Mouse (Mus musculus) limb, embryonic 14.5 days (tissue): ENCODE measurements around the gene Gse1. TPM values are rescaled to one million over a fixed set of nuclear protein-coding genes. Genes with fewer than 3 reads are reported as not detected.
A peak's percentile ranks its signal among the peaks of the same experiment; 100 is the strongest.

Experiments used
- ATAC-seq: fragments of 200-750 bp; cut with Nextera tagmentation; 2 replicates; pipeline ENCODE4 v1.8.0; 2017; ENCODE audit warnings: low read depth, moderate number of reproducible peaks, moderate TSS enrichment; ENCODE audit not compliant: low FRiP score
- DNase-seq: peaks from one replicate; pipeline ENCODE4 v3.0.0-alpha.2; 2015; ENCODE audit warnings: low spot score
- H3K27ac ChIP-seq: fragments of 300-500 bp; sonication (generic); replicated peaks from 2 replicates; pipeline ENCODE4 v1.5.1; 2014; ENCODE audit warnings: low read depth, mild to moderate bottlenecking, low read length, moderate library complexity, mixed read lengths
- H3K27me3 ChIP-seq: fragments of 300-500 bp; sonication (generic); 2 replicates; pipeline ENCODE4 v1.6.1; 2014; ENCODE audit warnings: low read length, mixed read lengths; ENCODE audit not compliant: control insufficient read depth, insufficient read depth
- H3K36me3 ChIP-seq: fragments of 300-500 bp; sonication (generic); 2 replicates; pipeline ENCODE4 v1.6.1; 2014; ENCODE audit warnings: mild to moderate bottlenecking, low read length, moderate library complexity, mixed read lengths; ENCODE audit not compliant: control insufficient read depth, insufficient read depth
- H3K4me1 ChIP-seq: fragments of 300-500 bp; sonication (generic); 2 replicates; pipeline ENCODE4 v1.6.1; 2014; ENCODE audit warnings: antibody characterized with exemption, low read length, mixed read lengths; ENCODE audit not compliant: control insufficient read depth, insufficient read depth
- H3K4me2 ChIP-seq: fragments of 300-500 bp; sonication (generic); replicated peaks from 2 replicates; pipeline ENCODE4 v1.6.1; 2014; ENCODE audit warnings: low read depth, mild to moderate bottlenecking, low read length, moderate library complexity; ENCODE audit not compliant: severe bottlenecking
- H3K4me3 ChIP-seq: fragments of 300-500 bp; sonication (generic); replicated peaks from 2 replicates; pipeline ENCODE4 v1.5.1; 2014; ENCODE audit warnings: low read length
- H3K9ac ChIP-seq: fragments of 300-500 bp; sonication (generic); 2 replicates; pipeline ENCODE4 v1.6.1; 2014; ENCODE audit warnings: mild to moderate bottlenecking, low read depth, low read length, moderate library complexity; ENCODE audit not compliant: severe bottlenecking
- H3K9me3 ChIP-seq: fragments of 300-500 bp; sonication (generic); 2 replicates; pipeline ENCODE4 v1.6.1; 2016; ENCODE audit warnings: low read length; ENCODE audit not compliant: control insufficient read depth
- POLR2A ChIP-seq: fragments of 200-500 bp; IDR thresholded peaks from 2 replicates; pipeline ENCODE4 v1.8.0; 2012; ENCODE audit warnings: inconsistent platforms, mild to moderate bottlenecking, moderate library complexity, borderline replicate concordance; ENCODE audit not compliant: insufficient read depth, insufficient read length; ENCODE audit errors: extremely low read depth
- WGBS: fragments of 180-500 bp; shearing (Covaris S2); extraction: QIAGEN DNeasy Blood & Tissue Kit; methylation state at CpG from one replicate; pipeline ENCODE4 v1.1.7; 2014; 5-methylcytosine and 5-hydroxymethylcytosine counted together
- polyA plus RNA-seq, 2 experiments: library from polyadenylated mRNA; depleted of rRNA in 1 of 2; stranded (reverse) in 1 of 2; unstranded in 1 of 2; fragments of >200 nt; fragmentation: Nextera tagmentation in 1 of 2; extraction: Ambion mirVana in 1 of 2; gene quantifications; 2 replicates each; pipeline versions ENCODE4 v1.2.1 to v1.2.3; 2012 to 2014

Gse1 gene
- polyA plus RNA-seq, 2 experiments = 10.3 to 32.6 TPM

DNA sequence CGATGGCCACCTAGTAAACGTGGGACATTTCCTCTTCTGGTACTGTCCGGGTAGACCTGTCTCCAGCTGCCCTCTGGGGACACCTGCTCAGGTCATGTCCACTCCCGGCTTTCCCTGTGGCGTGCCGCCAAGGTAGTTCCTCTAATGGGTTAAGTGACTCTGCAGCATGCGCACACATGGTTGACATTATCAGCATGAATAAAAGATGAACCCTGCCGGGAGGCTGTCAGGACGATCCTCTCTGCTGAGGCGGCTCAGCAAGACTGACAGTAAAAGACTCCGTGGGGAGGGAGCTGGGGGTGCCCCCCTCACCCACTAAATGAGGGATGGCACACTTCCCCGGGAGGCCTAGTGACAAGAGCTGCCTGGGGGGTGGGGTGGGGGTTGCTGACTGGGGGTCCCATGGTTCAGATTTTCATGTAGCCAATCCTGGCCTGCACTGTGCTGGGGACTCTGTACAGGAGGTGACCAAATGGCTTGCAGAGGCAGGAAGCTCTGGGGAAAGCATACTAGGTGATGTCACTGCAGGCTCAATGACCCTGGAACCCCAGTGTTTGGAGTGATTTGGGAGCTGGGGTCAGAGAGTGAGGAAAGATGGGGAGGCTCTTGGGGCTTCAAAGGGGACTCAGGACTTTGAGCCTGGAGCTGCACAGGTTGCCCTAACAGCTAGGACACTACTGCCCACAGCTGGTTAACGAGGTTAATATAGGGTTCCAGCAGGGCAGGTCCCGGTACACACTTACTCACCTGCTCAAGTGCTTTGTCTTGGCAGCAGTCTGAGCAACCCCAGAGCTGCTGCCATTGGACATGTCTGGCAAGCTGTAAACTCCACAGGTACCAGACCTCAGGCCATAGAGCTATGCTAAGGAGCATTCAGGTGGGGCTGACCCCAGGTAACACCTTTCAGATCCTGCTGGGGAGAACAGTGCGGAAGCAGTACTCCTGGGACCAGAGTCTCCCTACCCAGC lies 169.5 kb downstream of the Gse1 start:
- ATAC-seq (no peak), DNase-seq (no peak)
- Histone ChIP-seq H3K4me3 (no peak overlapping the region), H3K27me3 (no peaks in the 10 kb centered on the region), H3K9ac (0 out of 2 replicates have a peak overlapping the region, but pooled peaks have one; percentile 28), H3K36me3 (no peaks in the 10 kb centered on the region), H3K4me2 (no peak overlapping the region), H3K4me1 (peaks cover 25% of the 10 kb centered on the region), H3K27ac (no peak overlapping the region), H3K9me3 (no peaks in the 10 kb centered on the region)
- TF ChIP-seq POLR2A = no peak
- 36% methylated on average over 15 of the region's 15 CpGs for WGBS

DNA sequence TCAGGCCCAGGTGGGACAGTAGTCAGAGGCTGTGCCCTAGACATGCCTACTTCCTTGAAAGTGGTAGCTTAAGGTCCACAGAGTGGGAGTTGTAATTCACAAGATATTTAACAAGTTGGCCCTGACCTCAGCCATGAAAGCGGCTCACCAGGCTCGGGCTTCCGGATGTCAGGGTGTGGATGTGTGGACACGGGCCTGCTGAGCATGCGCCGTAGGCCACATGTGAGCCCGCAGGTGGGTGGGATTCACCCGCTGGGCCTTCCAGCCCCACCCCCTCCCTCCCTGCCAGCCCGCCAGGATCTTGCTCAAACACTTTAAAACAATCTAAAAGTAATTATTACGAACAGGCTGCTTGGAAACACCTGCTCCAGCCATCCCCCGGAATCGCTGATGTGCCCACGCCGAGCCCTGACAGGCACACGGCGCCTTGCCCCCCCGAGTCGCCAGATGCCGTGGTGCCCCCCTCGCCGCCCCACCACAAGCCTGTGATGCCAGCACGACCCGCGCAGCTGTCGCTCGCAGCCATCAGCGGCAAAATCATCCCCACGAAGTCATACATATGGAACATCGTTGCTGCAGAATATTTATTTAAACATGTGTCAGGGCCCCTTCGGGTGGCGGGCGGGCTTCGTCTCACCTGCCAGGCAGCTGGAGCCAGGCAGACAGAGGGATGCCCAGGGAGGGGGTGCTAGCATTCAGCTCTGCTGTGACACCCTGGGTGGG lies 171.1 kb downstream of the Gse1 start:
- TF ChIP-seq POLR2A = no peak
- Histone ChIP-seq H3K4me2 (no peak overlapping the region), H3K9ac (no peak overlapping the region), H3K4me1 (peaks cover 25% of the 10 kb centered on the region), H3K9me3 (no peaks in the 10 kb centered on the region), H3K27ac (no peak overlapping the region), H3K4me3 (no peak overlapping the region), H3K36me3 (no peaks in the 10 kb centered on the region), H3K27me3 (no peaks in the 10 kb centered on the region)
- 35% methylated on average over 32 of the region's 33 CpGs for WGBS
- ATAC-seq (no peak), DNase-seq (no peak)

DNA sequence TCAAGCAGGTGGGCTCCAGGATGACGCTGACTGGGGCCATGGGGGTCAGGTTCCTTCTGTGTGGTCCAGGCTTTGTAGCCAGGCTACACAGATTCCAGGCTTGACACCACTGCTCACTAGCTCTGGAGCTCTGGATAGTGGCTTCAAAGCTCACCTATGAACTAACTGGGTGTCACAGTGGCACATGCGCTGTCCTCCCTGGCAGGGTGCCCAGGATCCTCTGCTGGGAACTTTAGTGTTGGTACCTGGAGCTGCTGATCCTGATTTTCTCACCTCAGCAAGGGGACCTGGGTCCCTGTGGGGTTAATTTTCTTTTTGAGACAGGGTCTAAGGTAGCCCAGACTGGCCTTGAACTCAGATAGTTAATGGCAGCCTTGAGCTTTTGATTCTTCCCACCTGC lies 173.0 kb downstream of the Gse1 start:
- H3K36me3 ChIP-seq = no peaks in the 10 kb centered on the region
- 83% methylated on average over 2 of the region's 2 CpGs for WGBS
- no peaks in the 10 kb centered on the region for H3K27me3 ChIP-seq
- no peak overlapping the region for H3K9ac ChIP-seq
- H3K9me3 ChIP-seq = no peaks in the 10 kb centered on the region
- no peak for DNase-seq
- H3K4me1 ChIP-seq = peaks cover 25% of the 10 kb centered on the region
- no peak for TF ChIP-seq POLR2A
- H3K4me2 ChIP-seq = no peak overlapping the region
- no peak for ATAC-seq
- H3K4me3 ChIP-seq = no peak overlapping the region
- no peak overlapping the region for H3K27ac ChIP-seq

DNA sequence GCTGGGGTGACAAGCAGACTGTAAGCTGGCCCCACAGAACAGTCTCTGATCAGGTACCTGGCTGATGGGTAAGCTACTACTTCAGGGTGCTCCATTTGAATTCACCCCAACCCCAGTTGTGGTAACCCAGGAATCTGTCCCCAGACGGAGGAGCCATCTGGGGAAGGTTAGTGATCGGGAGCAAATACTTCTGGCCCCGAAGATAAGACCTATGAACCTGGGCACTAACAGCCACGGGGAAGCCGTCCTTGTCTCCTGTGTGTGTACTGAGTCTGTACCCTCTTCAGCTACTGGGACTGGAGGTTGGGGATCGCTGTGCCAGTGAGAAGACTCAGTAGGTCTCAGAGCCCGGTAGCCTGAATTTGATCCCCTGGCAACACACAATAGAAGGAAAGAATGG lies 173.5 kb downstream of the Gse1 start:
- ATAC-seq (no peak), DNase-seq (no peak)
- WGBS = 92% methylated on average over 7 of the region's 7 CpGs
- Histone ChIP-seq H3K27me3 (no peaks in the 10 kb centered on the region), H3K36me3 (no peaks in the 10 kb centered on the region), H3K4me1 (peaks cover 25% of the 10 kb centered on the region), H3K4me3 (no peak overlapping the region), H3K4me2 (no peak overlapping the region), H3K9ac (no peak overlapping the region), H3K27ac (no peak overlapping the region), H3K9me3 (no peaks in the 10 kb centered on the region)
- TF ChIP-seq POLR2A = no peak

DNA sequence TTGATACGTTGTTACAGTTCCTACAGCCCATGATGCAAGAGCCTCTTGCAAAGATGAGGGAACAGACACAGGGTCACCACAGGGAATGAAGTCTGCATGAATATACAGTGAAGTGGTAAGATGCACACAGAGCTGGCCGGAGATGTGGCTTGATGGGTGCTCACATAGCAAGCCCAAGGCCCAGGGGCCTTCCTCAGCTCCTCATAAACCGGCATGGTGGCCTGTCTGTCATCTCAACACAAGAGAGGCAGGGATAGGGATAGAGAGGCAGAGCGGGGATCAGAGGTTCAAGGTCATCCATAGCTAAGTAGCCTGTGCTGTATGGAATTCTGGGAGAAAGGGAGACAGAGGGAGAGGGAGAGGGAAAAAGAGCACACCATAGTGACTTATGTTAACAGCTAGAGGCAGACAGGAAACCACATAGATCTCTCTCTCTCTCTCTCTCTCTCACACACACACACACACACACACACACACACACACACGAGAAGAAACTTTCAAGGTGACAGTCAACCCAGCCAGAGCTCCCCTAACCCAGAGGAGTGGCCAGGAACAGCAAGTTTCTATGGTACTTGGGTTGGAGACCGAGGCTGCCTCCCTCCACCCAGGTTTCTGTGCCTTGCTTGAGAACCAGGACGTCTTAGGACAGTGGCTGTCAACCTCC lies 175.5 kb downstream of the Gse1 start:
- H3K27ac ChIP-seq = no peak overlapping the region
- no peaks in the 10 kb centered on the region for H3K36me3 ChIP-seq
- no peaks in the 10 kb centered on the region for H3K27me3 ChIP-seq
- H3K4me2 ChIP-seq = no peak overlapping the region
- H3K4me3 ChIP-seq = no peak overlapping the region
- WGBS = 74% methylated on average over 7 of the region's 7 CpGs
- peaks cover 26% of the 10 kb centered on the region for H3K4me1 ChIP-seq
- no peak for TF ChIP-seq POLR2A
- no peak overlapping the region for H3K9ac ChIP-seq
- DNase-seq (no peak), ATAC-seq (no peak)
- H3K9me3 ChIP-seq = no peaks in the 10 kb centered on the region
